Mouse (Mus musculus): ENCODE results near the gene Ly86.

- TF ChIP-seq CTCF (IDR thresholded peaks at IDR 0.05; ENCODE audit: low read depth) (no peak), EP300 (IDR thresholded peaks at IDR 0.05; ENCODE audit: low read depth) (no peak)
Observed at GRCm38 (mm10) chr13:37462049-37462702, 117.2 kb downstream of the Ly86 start.
